Mouse (Mus musculus): Measurements from ENCODE around the gene Klhl12. TPM values are rescaled to one million over a fixed set of nuclear protein-coding genes. Genes with fewer than 3 reads are reported as not detected.
A peak's percentile ranks its signal among the peaks of the same experiment; 100 is the strongest.

The Klhl12 gene
- polyA plus RNA-seq, 1 experiment: 30.3 TPM

GRCm38 (mm10) chr1:134450201-134450600 lies 5.1 kb upstream of the Klhl12 start:
- no peaks in the 10 kb centered on the region; the same call in 1 of the 2 replicates for H3K4me1 ChIP-seq (ENCODE audit: control insufficient read depth, insufficient read depth, low read length)
- H3K27ac ChIP-seq (ENCODE audit: control insufficient read depth, insufficient read depth, low read depth, low read length): no peak overlapping the region
- no peaks in the 10 kb centered on the region for H3K36me3 ChIP-seq (ENCODE audit: control insufficient read depth, insufficient read depth, low read length)
- no peak for TF ChIP-seq POLR2A (IDR thresholded peaks at IDR 0.05; ENCODE audit: control insufficient read depth, low read depth, low read length)
- TF ChIP-seq CTCF (IDR thresholded peaks at IDR 0.05; ENCODE audit: control insufficient read depth, insufficient read depth, insufficient replicate concordance, low read depth, low read length): no peak
- no peak overlapping the region for H3K4me3 ChIP-seq (ENCODE audit: control insufficient read depth, low read depth, low read length)
- no peaks in the 10 kb centered on the region for H3K27me3 ChIP-seq (ENCODE audit: control insufficient read depth, insufficient read depth, low read length)

GRCm38 (mm10) chr1:134450986-134451385 lies 4.3 kb upstream of the Klhl12 start:
- no peaks in the 10 kb centered on the region; the same call in 1 of the 2 replicates for H3K4me1 ChIP-seq (ENCODE audit: control insufficient read depth, insufficient read depth, low read length)
- TF ChIP-seq POLR2A (IDR thresholded peaks at IDR 0.05; ENCODE audit: control insufficient read depth, low read depth, low read length): no peak
- TF ChIP-seq CTCF (IDR thresholded peaks at IDR 0.05; ENCODE audit: control insufficient read depth, insufficient read depth, insufficient replicate concordance, low read depth, low read length): no peak
- H3K36me3 ChIP-seq (ENCODE audit: control insufficient read depth, insufficient read depth, low read length): no peaks in the 10 kb centered on the region
- no peak overlapping the region for H3K27ac ChIP-seq (ENCODE audit: control insufficient read depth, insufficient read depth, low read depth, low read length)
- no peaks in the 10 kb centered on the region for H3K27me3 ChIP-seq (ENCODE audit: control insufficient read depth, insufficient read depth, low read length)
- no peak overlapping the region for H3K4me3 ChIP-seq (ENCODE audit: control insufficient read depth, low read depth, low read length)

- Histone ChIP-seq H3K4me3 (ENCODE audit: control insufficient read depth, low read depth, low read length) (peak overlapping the region; percentile 99; the same call in 1 of the 2 replicates), H3K4me1 (ENCODE audit: control insufficient read depth, insufficient read depth, low read length) (no peaks in the 10 kb centered on the region; the same call in 1 of the 2 replicates), H3K36me3 (ENCODE audit: control insufficient read depth, insufficient read depth, low read length) (no peaks in the 10 kb centered on the region), H3K27me3 (ENCODE audit: control insufficient read depth, insufficient read depth, low read length) (no peaks in the 10 kb centered on the region), H3K27ac (ENCODE audit: control insufficient read depth, insufficient read depth, low read depth, low read length) (peak overlapping the region; percentile 42)
- TF ChIP-seq POLR2A (IDR thresholded peaks at IDR 0.05; ENCODE audit: control insufficient read depth, low read depth, low read length) (no peak), CTCF (IDR thresholded peaks at IDR 0.05; ENCODE audit: control insufficient read depth, insufficient read depth, insufficient replicate concordance, low read depth, low read length) (no peak)
Measured at GRCm38 (mm10) chr1:134456060-134456459, 729 bp downstream of the Klhl12 start.

- no peaks in the 10 kb centered on the region; the same call in 1 of the 2 replicates for H3K4me1 ChIP-seq (ENCODE audit: control insufficient read depth, insufficient read depth, low read length)
- H3K27me3 ChIP-seq (ENCODE audit: control insufficient read depth, insufficient read depth, low read length): no peaks in the 10 kb centered on the region
- H3K36me3 ChIP-seq (ENCODE audit: control insufficient read depth, insufficient read depth, low read length): no peaks in the 10 kb centered on the region
- no peak overlapping the region for H3K4me3 ChIP-seq (ENCODE audit: control insufficient read depth, low read depth, low read length)
- H3K27ac ChIP-seq (ENCODE audit: control insufficient read depth, insufficient read depth, low read depth, low read length): no peak overlapping the region
- TF ChIP-seq CTCF (IDR thresholded peaks at IDR 0.05; ENCODE audit: control insufficient read depth, insufficient read depth, insufficient replicate concordance, low read depth, low read length) (no peak), POLR2A (IDR thresholded peaks at IDR 0.05; ENCODE audit: control insufficient read depth, low read depth, low read length) (no peak)
Measured at GRCm38 (mm10) chr1:134458139-134458727, 2.9 kb downstream of the Klhl12 start.

GRCm38 (mm10) chr1:134460294-134461284 lies 5.3 kb downstream of the Klhl12 start:
- H3K4me1 ChIP-seq (ENCODE audit: control insufficient read depth, insufficient read depth, low read length): no peaks in the 10 kb centered on the region
- TF ChIP-seq POLR2A (IDR thresholded peaks at IDR 0.05; ENCODE audit: control insufficient read depth, low read depth, low read length): no peak
- TF ChIP-seq CTCF (IDR thresholded peaks at IDR 0.05; ENCODE audit: control insufficient read depth, insufficient read depth, insufficient replicate concordance, low read depth, low read length): no peak
- H3K36me3 ChIP-seq (ENCODE audit: control insufficient read depth, insufficient read depth, low read length): no peaks in the 10 kb centered on the region
- H3K27me3 ChIP-seq (ENCODE audit: control insufficient read depth, insufficient read depth, low read length): no peaks in the 10 kb centered on the region
- H3K27ac ChIP-seq (ENCODE audit: control insufficient read depth, insufficient read depth, low read depth, low read length): no peak overlapping the region
- no peak overlapping the region for H3K4me3 ChIP-seq (ENCODE audit: control insufficient read depth, low read depth, low read length)

- H3K27me3 ChIP-seq (ENCODE audit: control insufficient read depth, insufficient read depth, low read length): no peaks in the 10 kb centered on the region
- no peak overlapping the region for H3K27ac ChIP-seq (ENCODE audit: control insufficient read depth, insufficient read depth, low read depth, low read length)
- H3K36me3 ChIP-seq (ENCODE audit: control insufficient read depth, insufficient read depth, low read length): peaks cover 1% of the 10 kb centered on the region
- H3K4me1 ChIP-seq (ENCODE audit: control insufficient read depth, insufficient read depth, low read length): no peaks in the 10 kb centered on the region
- H3K4me3 ChIP-seq (ENCODE audit: control insufficient read depth, low read depth, low read length): no peak overlapping the region
- no peak for TF ChIP-seq POLR2A (IDR thresholded peaks at IDR 0.05; ENCODE audit: control insufficient read depth, low read depth, low read length)
- TF ChIP-seq CTCF (IDR thresholded peaks at IDR 0.05; ENCODE audit: control insufficient read depth, insufficient read depth, insufficient replicate concordance, low read depth, low read length): no peak
Measured at GRCm38 (mm10) chr1:134484623-134485022, 29.3 kb downstream of the Klhl12 start.

Data from testis, adult 2 months (tissue).